Mouse (Mus musculus): ENCODE results near the gene Nkx2-3.

GRCm38 (mm10) chr19:43606552-43607530 lies 5.3 kb upstream of the Nkx2-3 start:
- TF ChIP-seq POLR2A (IDR thresholded peaks at IDR 0.05; ENCODE audit: control insufficient read depth, low read depth, low read length) (no peak), CTCF (IDR thresholded peaks at IDR 0.05; ENCODE audit: control insufficient read depth, insufficient read depth, insufficient replicate concordance, low read depth, low read length) (no peak)
